Mouse (Mus musculus): ENCODE measurements around the gene BC030870. TPM values are rescaled to one million over a fixed set of nuclear protein-coding genes. Genes with fewer than 3 reads are reported as not detected.
"Not testable (repeated sequence)": the region's sequence is repeated elsewhere in the genome, so short reads cannot be mapped to it uniquely, and the experiment has no call there.

BC030870 gene
- polyA plus RNA-seq (2014; fragmentation: Nextera tagmentation; extraction: Ambion mirVana) = not detected in 2 replicates

DNA sequence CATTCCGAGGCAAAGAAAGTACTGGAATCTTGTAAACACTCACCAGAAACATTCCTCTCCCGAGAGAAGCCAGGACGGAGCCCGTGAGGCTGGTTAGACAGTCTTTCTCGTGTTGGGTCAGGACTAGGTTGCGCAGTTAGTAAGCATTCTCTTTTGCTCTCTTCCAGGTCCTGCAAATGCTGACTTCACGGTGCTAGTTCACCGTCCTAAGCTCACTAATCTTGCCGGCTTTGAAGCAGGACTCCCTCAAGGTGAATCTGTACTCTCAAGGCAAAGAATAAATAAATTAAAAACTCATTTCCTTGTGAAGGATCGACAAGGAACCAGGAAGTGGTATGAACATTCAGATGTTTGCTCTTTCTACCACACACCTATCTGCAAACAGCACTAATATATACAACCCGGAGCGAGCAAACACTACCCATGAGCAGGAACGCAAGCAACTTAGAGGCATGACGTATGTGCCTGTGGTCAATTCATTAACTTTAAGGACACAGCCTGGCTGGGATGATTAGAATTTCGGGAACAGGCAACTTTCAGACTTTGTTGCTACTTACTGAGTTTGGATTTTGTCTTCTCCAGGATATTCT is at the start of gene BC030870:
Gene BC030870, minus strand, starts transcription at position 365 of the 590 bp plus-strand sequence.
- H3K27ac ChIP-seq (replicated peaks; ENCODE audit: low read depth, low read length) = no peak within 1 kb of the TSS
- no peak for ATAC-seq (ENCODE audit: insufficient number of reproducible peaks, low FRiP score, low TSS enrichment, low read depth)
- DNase-seq (ENCODE audit: low spot score) = no peak
- no peak within 1 kb of the TSS for H3K4me2 ChIP-seq (ENCODE audit: low read depth, severe bottlenecking)
- no peak within 1 kb of the TSS for H3K4me3 ChIP-seq (ENCODE audit: low read depth, low read length)
- no peaks in the 10 kb centered on the region for H3K27me3 ChIP-seq (ENCODE audit: control insufficient read depth, insufficient read depth, low read length)
- H3K4me1 ChIP-seq (ENCODE audit: control insufficient read depth, insufficient read depth, low read length) = no peaks in the 10 kb centered on the region
- H3K36me3 ChIP-seq (ENCODE audit: control insufficient read depth, insufficient read depth, low read length) = no peaks in the 10 kb centered on the region
- 79% methylated on average over 15 of the region's 15 CpGs for WGBS
- no peak within 1 kb of the TSS for H3K9ac ChIP-seq (ENCODE audit: low read length)
- no peaks in the 10 kb centered on the region for H3K9me3 ChIP-seq (ENCODE audit: control insufficient read depth, low read length)

DNA sequence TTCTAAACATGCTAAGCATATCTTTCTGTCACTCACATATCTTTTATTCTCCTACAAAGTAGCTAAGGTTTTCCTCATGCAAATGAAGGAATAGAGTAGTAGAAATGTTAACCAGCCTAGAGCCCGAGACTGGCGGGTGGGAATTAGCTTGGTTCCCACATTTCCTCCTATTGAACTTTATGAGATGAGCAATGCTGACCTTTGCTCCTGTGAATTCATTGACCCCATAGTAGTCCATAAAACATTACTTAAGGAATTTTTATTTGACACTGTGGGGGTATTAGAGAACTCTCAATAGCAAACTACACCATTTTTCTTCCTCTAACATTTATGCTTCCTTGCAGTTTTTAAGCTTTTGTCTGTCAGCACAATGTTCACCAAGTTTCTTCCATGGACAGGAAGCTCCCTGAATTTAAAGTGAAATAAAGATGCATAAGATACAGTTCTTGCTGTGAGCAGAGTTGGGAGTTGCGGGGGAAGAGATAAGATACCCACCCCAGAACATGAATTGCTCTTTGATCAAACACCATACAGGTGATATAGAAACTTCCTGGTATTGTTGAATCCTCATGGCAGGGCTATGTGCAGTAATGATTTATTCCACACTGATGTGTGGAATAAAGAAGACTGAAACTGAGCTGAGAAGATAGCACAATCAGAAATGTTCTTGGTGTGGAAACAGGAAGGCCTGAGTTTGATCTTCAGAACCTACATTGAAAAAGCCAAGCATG is 45.5 kb upstream of the BC030870 start:
- H3K4me2 ChIP-seq (ENCODE audit: low read depth, severe bottlenecking) = no peak overlapping the region
- ATAC-seq (ENCODE audit: insufficient number of reproducible peaks, low FRiP score, low TSS enrichment, low read depth) = no peak
- no peaks in the 10 kb centered on the region for H3K36me3 ChIP-seq (ENCODE audit: control insufficient read depth, insufficient read depth, low read length)

GRCm38 (mm10) chr8:65169184-65169583 is 39.8 kb upstream of the BC030870 start:
- no peaks in the 10 kb centered on the region for H3K36me3 ChIP-seq (ENCODE audit: control insufficient read depth, insufficient read depth, low read length)
- no peak for ATAC-seq (ENCODE audit: insufficient number of reproducible peaks, low FRiP score, low TSS enrichment, low read depth)
- WGBS = 90% methylated on average over 3 of the region's 3 CpGs
- H3K9ac ChIP-seq (ENCODE audit: low read length) = no peak overlapping the region
- H3K4me3 ChIP-seq (ENCODE audit: low read depth, low read length) = no peak overlapping the region
- no peak overlapping the region for H3K4me2 ChIP-seq (ENCODE audit: low read depth, severe bottlenecking)
- no peak overlapping the region for H3K27ac ChIP-seq (replicated peaks; ENCODE audit: low read depth, low read length)
- no peaks in the 10 kb centered on the region for H3K4me1 ChIP-seq (ENCODE audit: control insufficient read depth, insufficient read depth, low read length)
- H3K9me3 ChIP-seq (ENCODE audit: control insufficient read depth, low read length) = no peaks in the 10 kb centered on the region
- no peaks in the 10 kb centered on the region for H3K27me3 ChIP-seq (ENCODE audit: control insufficient read depth, insufficient read depth, low read length)
- DNase-seq (ENCODE audit: low spot score) = no peak

More for the DNA sequence above, 45.5 kb upstream of the BC030870 start:
- Histone ChIP-seq H3K4me1 (ENCODE audit: control insufficient read depth, insufficient read depth, low read length) (no peaks in the 10 kb centered on the region), H3K9ac (ENCODE audit: low read length) (no peak overlapping the region), H3K9me3 (ENCODE audit: control insufficient read depth, low read length) (no peaks in the 10 kb centered on the region), H3K27ac (replicated peaks; ENCODE audit: low read depth, low read length) (no peak overlapping the region), H3K27me3 (ENCODE audit: control insufficient read depth, insufficient read depth, low read length) (no peaks in the 10 kb centered on the region), H3K4me3 (ENCODE audit: low read depth, low read length) (no peak overlapping the region)
- 63% methylated on average over 3 of the region's 3 CpGs for WGBS
- no peak for DNase-seq (ENCODE audit: low spot score)

GRCm38 (mm10) chr8:65160676-65161075 is 31.3 kb upstream of the BC030870 start:
- not testable (repeated sequence) for DNase-seq (ENCODE audit: low spot score); H3K4me3 ChIP-seq (ENCODE audit: low read depth, low read length); H3K4me2 ChIP-seq (ENCODE audit: low read depth, severe bottlenecking); H3K4me1 ChIP-seq (ENCODE audit: control insufficient read depth, insufficient read depth, low read length); H3K36me3 ChIP-seq (ENCODE audit: control insufficient read depth, insufficient read depth, low read length); H3K27me3 ChIP-seq (ENCODE audit: control insufficient read depth, insufficient read depth, low read length); H3K27ac ChIP-seq (replicated peaks; ENCODE audit: low read depth, low read length); H3K9me3 ChIP-seq (ENCODE audit: control insufficient read depth, low read length); H3K9ac ChIP-seq (ENCODE audit: low read length); ATAC-seq (ENCODE audit: insufficient number of reproducible peaks, low FRiP score, low TSS enrichment, low read depth)
- WGBS = 58% methylated on average over 1 of the region's 1 CpGs

- no peaks in the 10 kb centered on the region for H3K9me3 ChIP-seq (ENCODE audit: control insufficient read depth, low read length)
- H3K27me3 ChIP-seq (ENCODE audit: control insufficient read depth, insufficient read depth, low read length) = no peaks in the 10 kb centered on the region
- ATAC-seq (ENCODE audit: insufficient number of reproducible peaks, low FRiP score, low TSS enrichment, low read depth) (no peak), DNase-seq (ENCODE audit: low spot score) (no peak)
- H3K4me2 ChIP-seq (ENCODE audit: low read depth, severe bottlenecking) = no peak overlapping the region
- H3K36me3 ChIP-seq (ENCODE audit: control insufficient read depth, insufficient read depth, low read length) = no peaks in the 10 kb centered on the region
- H3K9ac ChIP-seq (ENCODE audit: low read length) = no peak overlapping the region
- WGBS = 75% methylated on average over 14 of the region's 14 CpGs
- H3K4me1 ChIP-seq (ENCODE audit: control insufficient read depth, insufficient read depth, low read length) = no peaks in the 10 kb centered on the region
- H3K27ac ChIP-seq (replicated peaks; ENCODE audit: low read depth, low read length) = no peak overlapping the region
- H3K4me3 ChIP-seq (ENCODE audit: low read depth, low read length) = no peak overlapping the region
Measured at GRCm38 (mm10) chr8:65159096-65159748, 29.9 kb upstream of the BC030870 start.

DNA sequence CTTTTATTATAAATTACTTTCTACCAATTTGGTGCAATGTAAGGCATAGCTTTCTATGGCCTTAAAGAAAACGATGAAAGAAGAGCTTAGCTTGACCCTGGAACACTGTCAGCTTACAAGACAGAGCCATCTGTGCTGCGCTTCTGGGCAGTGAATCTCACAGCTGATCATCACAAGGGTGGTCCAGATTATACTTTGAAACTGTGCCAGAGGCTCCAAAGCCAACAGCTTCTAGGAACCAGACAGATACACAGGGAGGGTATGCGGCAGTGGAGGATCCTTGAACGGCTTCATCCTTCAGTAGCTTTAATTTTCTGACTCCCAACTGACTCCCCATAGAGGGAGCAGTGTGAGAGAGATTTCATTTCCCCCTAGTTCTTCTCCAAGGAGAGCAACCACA is 28.5 kb upstream of the BC030870 start:
- no peaks in the 10 kb centered on the region for H3K4me1 ChIP-seq (ENCODE audit: control insufficient read depth, insufficient read depth, low read length)
- WGBS = 93% methylated on average over 4 of the region's 4 CpGs
- no peak for ATAC-seq (ENCODE audit: insufficient number of reproducible peaks, low FRiP score, low TSS enrichment, low read depth)

DNA sequence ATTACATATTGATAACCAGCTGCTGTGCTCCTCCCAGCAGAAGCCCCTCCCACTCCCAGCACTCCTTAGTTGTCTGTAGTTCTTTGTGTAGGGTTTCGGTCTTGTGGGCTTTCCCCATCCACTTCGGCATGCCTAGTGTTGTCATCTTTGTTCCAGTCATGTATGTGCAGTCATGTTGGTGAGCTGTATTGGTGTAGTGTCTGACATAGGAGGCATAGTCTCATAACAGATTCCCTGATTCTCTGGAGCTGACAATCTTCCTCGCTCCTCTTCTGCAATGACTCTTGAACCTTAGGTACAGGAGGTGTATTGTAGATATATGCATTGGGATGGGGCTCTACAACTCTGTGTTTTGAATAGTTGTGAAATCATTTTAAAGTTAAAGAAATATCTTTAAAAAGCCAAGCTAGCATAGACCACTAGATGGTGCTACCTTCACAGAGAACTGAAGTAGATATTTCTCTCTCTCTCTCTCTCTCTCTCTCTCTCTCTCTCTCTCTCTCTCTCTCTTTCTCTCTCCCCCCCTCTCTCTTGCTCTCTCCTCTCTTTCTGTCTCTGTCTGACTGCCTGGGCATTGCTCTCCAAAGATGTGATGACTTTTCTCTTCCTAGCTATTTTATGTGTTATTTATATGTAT is 9.6 kb upstream of the BC030870 start:
- H3K4me1 ChIP-seq (ENCODE audit: control insufficient read depth, insufficient read depth, low read length) = no peaks in the 10 kb centered on the region
- 74% methylated on average over 3 of the region's 3 CpGs for WGBS
- no peaks in the 10 kb centered on the region for H3K36me3 ChIP-seq (ENCODE audit: control insufficient read depth, insufficient read depth, low read length)
- no peak overlapping the region for H3K9ac ChIP-seq (ENCODE audit: low read length)
- ATAC-seq (ENCODE audit: insufficient number of reproducible peaks, low FRiP score, low TSS enrichment, low read depth) = no peak
- H3K4me3 ChIP-seq (ENCODE audit: low read depth, low read length) = no peak overlapping the region
- H3K4me2 ChIP-seq (ENCODE audit: low read depth, severe bottlenecking) = no peak overlapping the region
- H3K27ac ChIP-seq (replicated peaks; ENCODE audit: low read depth, low read length) = no peak overlapping the region
- H3K9me3 ChIP-seq (ENCODE audit: control insufficient read depth, low read length) = no peaks in the 10 kb centered on the region
- no peaks in the 10 kb centered on the region for H3K27me3 ChIP-seq (ENCODE audit: control insufficient read depth, insufficient read depth, low read length)
- DNase-seq (ENCODE audit: low spot score) = no peak

More for the DNA sequence above, 28.5 kb upstream of the BC030870 start:
- Histone ChIP-seq H3K27ac (replicated peaks; ENCODE audit: low read depth, low read length) (no peak overlapping the region), H3K27me3 (ENCODE audit: control insufficient read depth, insufficient read depth, low read length) (no peaks in the 10 kb centered on the region), H3K36me3 (ENCODE audit: control insufficient read depth, insufficient read depth, low read length) (no peaks in the 10 kb centered on the region), H3K4me2 (ENCODE audit: low read depth, severe bottlenecking) (no peak overlapping the region), H3K9ac (ENCODE audit: low read length) (no peak overlapping the region), H3K9me3 (ENCODE audit: control insufficient read depth, low read length) (no peaks in the 10 kb centered on the region), H3K4me3 (ENCODE audit: low read depth, low read length) (no peak overlapping the region)
- DNase-seq (ENCODE audit: low spot score) = no peak

- ATAC-seq (ENCODE audit: insufficient number of reproducible peaks, low FRiP score, low TSS enrichment, low read depth) (no peak), DNase-seq (ENCODE audit: low spot score) (no peak)
- Histone ChIP-seq H3K27me3 (ENCODE audit: control insufficient read depth, insufficient read depth, low read length) (no peaks in the 10 kb centered on the region), H3K4me1 (ENCODE audit: control insufficient read depth, insufficient read depth, low read length) (no peaks in the 10 kb centered on the region), H3K27ac (replicated peaks; ENCODE audit: low read depth, low read length) (no peak overlapping the region), H3K4me3 (ENCODE audit: low read depth, low read length) (no peak overlapping the region), H3K9me3 (ENCODE audit: control insufficient read depth, low read length) (no peaks in the 10 kb centered on the region), H3K9ac (ENCODE audit: low read length) (no peak overlapping the region), H3K4me2 (ENCODE audit: low read depth, severe bottlenecking) (no peak overlapping the region), H3K36me3 (ENCODE audit: control insufficient read depth, insufficient read depth, low read length) (no peaks in the 10 kb centered on the region)
- WGBS = 78% methylated on average over 3 of the region's 3 CpGs
Measured at GRCm38 (mm10) chr8:65126454-65126853, 2.9 kb downstream of the BC030870 start.

All from limb, embryonic 11.5 days (tissue).